Mouse (Mus musculus) cerebellum, adult 2 months (tissue): Measurements from ENCODE around the gene Cd244a. TPM values are rescaled to one million over a fixed set of nuclear protein-coding genes. Genes with fewer than 3 reads are reported as not detected.
A peak's percentile ranks its signal among the peaks of the same experiment; 100 is the strongest.

Experiments
- DNase-seq, 2 experiments: peaks; one replicate each; pipeline ENCODE4 v3.0.0; 2021
- H3K27ac ChIP-seq: fragments of 200-500 bp; 2 replicates; pipeline ENCODE4 v1.5.1; 2012; ENCODE audit warnings: low read length, control low read depth, inconsistent platforms; ENCODE audit not compliant: insufficient read depth
- H3K27me3 ChIP-seq: fragments of 200-500 bp; 2 replicates; pipeline ENCODE4 v1.6.1; 2012; ENCODE audit warnings: inconsistent platforms, mild to moderate bottlenecking, low read length, moderate library complexity; ENCODE audit not compliant: control insufficient read depth, insufficient read depth
- H3K4me1 ChIP-seq: fragments of 200-500 bp; 2 replicates; pipeline ENCODE4 v1.6.1; 2011; ENCODE audit warnings: low read length; ENCODE audit not compliant: control insufficient read depth, insufficient read depth
- H3K4me3 ChIP-seq: fragments of 200-500 bp; replicated peaks from 2 replicates; pipeline ENCODE3; 2011; ENCODE audit warnings: mild to moderate bottlenecking, low read depth, low read length, control low read depth; ENCODE audit not compliant: insufficient read depth
- CTCF ChIP-seq: fragments of 200-500 bp; IDR thresholded peaks from 2 replicates; pipeline ENCODE4 v1.5.1; 2011; ENCODE audit warnings: low read depth, mild to moderate bottlenecking, control low read depth, low read length, moderate library complexity, borderline replicate concordance; ENCODE audit not compliant: insufficient read depth
- POLR2A ChIP-seq: fragments of 200-500 bp; IDR thresholded peaks from 2 replicates; pipeline ENCODE4 v1.6.1; 2011; ENCODE audit warnings: low read length, control low read depth, borderline replicate concordance; ENCODE audit not compliant: insufficient read depth
- WGBS: fragments of 180-500 bp; shearing (Covaris S2); methylation state at CpG from one replicate; pipeline ENCODE4 v1.1.7; 2018; 5-methylcytosine and 5-hydroxymethylcytosine counted together
- polyA plus RNA-seq: library from polyadenylated mRNA; depleted of rRNA; stranded (reverse); fragments of >200 nt; gene quantifications from 2 replicates; pipeline ENCODE4 v1.2.3, GENCODE M21; 2012

The Cd244a gene
- polyA plus RNA-seq, 1 experiment: not detected

- H3K27me3 ChIP-seq: no peaks in the 10 kb centered on the region
- H3K4me3 ChIP-seq: no peak overlapping the region
- WGBS: 100% methylated on average over 1 of the region's 1 CpGs
- H3K27ac ChIP-seq: no peak overlapping the region
- DNase-seq: no peak
- H3K4me1 ChIP-seq: no peaks in the 10 kb centered on the region
- no peak for TF ChIP-seq POLR2A
- no peak for TF ChIP-seq CTCF
Measured at GRCm38 (mm10) chr1:171561200-171561599, 2.2 kb downstream of the Cd244a start.

- H3K27me3 ChIP-seq: no peaks in the 10 kb centered on the region
- no peak overlapping the region for H3K27ac ChIP-seq
- DNase-seq: no peak
- WGBS: 38% methylated on average over 10 of the region's 11 CpGs
- H3K4me1 ChIP-seq: no peaks in the 10 kb centered on the region
- no peak overlapping the region for H3K4me3 ChIP-seq
- TF ChIP-seq POLR2A (no peak), CTCF (no peak)
Measured at GRCm38 (mm10) chr1:171561639-171562225, 2.7 kb downstream of the Cd244a start.

DNA sequence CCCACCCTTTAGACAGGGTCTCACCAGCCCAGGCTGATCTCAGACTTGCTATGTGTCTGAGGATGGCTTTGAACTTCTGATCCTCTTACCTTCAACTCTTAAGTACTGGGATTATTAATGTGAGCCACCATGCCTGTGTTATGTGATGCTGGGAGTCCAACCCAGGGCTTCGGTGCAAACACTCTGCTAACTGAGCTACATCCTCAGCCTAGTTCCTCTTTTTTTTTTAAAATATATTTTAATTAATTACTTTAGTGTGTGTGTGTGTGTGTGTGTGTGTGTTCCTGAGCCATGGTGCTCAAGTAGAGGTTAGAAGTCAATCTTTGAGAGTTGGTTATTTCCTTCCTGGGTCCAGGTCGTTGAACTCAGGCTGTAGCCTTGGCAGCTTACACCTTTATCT lies 4.0 kb downstream of the Cd244a start:
- H3K27ac ChIP-seq: no peak overlapping the region
- no peaks in the 10 kb centered on the region for H3K4me1 ChIP-seq
- WGBS: 76% methylated on average over 2 of the region's 2 CpGs
- DNase-seq: no peak
- TF ChIP-seq CTCF: no peak
- no peak for TF ChIP-seq POLR2A
- H3K4me3 ChIP-seq: no peak overlapping the region
- no peaks in the 10 kb centered on the region for H3K27me3 ChIP-seq

- WGBS: 63% methylated on average over 3 of the region's 3 CpGs
- Histone ChIP-seq H3K4me1 (no peaks in the 10 kb centered on the region), H3K27ac (no peak overlapping the region), H3K27me3 (no peaks in the 10 kb centered on the region), H3K4me3 (no peak overlapping the region)
- TF ChIP-seq POLR2A: no peak
- no peak; the same call in 1 of the 2 replicates for TF ChIP-seq CTCF
- DNase-seq: no peak
Measured at GRCm38 (mm10) chr1:171564247-171564646, 5.3 kb downstream of the Cd244a start.

DNA sequence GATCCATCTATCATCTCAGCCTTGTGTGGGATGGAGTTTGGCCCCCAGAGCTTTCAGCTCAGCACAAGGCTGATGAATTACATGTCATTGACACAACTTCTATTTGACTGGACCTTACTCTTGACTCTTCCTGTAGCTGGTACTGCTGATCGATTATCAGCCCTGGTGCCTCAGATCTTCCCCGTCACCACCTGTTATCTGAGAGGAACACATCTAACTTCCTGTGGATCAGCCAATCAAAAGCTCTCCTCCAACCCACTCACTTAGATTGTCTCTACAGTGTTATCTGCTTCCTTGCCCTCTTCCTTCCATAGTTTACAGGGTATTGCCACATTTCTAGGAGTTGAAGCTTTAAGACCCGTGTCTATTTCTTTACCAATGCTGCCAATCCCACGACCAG lies 6.9 kb downstream of the Cd244a start:
- Histone ChIP-seq H3K27ac (no peak overlapping the region), H3K4me1 (no peaks in the 10 kb centered on the region), H3K4me3 (no peak overlapping the region), H3K27me3 (no peaks in the 10 kb centered on the region)
- WGBS: 67% methylated on average over 4 of the region's 4 CpGs
- DNase-seq: no peak
- TF ChIP-seq POLR2A (no peak), CTCF (no peak)

GRCm38 (mm10) chr1:171566777-171567176 lies 7.8 kb downstream of the Cd244a start:
- Histone ChIP-seq H3K4me3 (no peak overlapping the region), H3K27me3 (no peaks in the 10 kb centered on the region), H3K4me1 (no peaks in the 10 kb centered on the region), H3K27ac (no peak overlapping the region)
- no peak for TF ChIP-seq POLR2A
- peak; percentile 34; the same call in 1 of the 2 replicates for TF ChIP-seq CTCF
- DNase-seq: peak; percentile 26 to 36
- WGBS: 21% methylated on average over 8 of the region's 8 CpGs

GRCm38 (mm10) chr1:171568436-171568835 lies 9.4 kb downstream of the Cd244a start:
- no peak overlapping the region for H3K4me3 ChIP-seq
- 66% methylated on average over 2 of the region's 2 CpGs for WGBS
- no peak for TF ChIP-seq POLR2A
- TF ChIP-seq CTCF: no peak
- no peaks in the 10 kb centered on the region for H3K4me1 ChIP-seq
- no peak for DNase-seq
- H3K27me3 ChIP-seq: no peaks in the 10 kb centered on the region
- no peak overlapping the region for H3K27ac ChIP-seq

GRCm38 (mm10) chr1:171577168-171577567 lies 18.2 kb downstream of the Cd244a start:
- Histone ChIP-seq H3K4me1 (no peaks in the 10 kb centered on the region), H3K4me3 (no peak overlapping the region), H3K27ac (no peak overlapping the region), H3K27me3 (no peaks in the 10 kb centered on the region)
- DNase-seq: no peak
- WGBS: 83% methylated on average over 7 of the region's 7 CpGs
- TF ChIP-seq POLR2A: no peak
- no peak for TF ChIP-seq CTCF
